Mouse (Mus musculus) olfactory bulb, adult 2 months (tissue): ENCODE results near the gene Nos1ap.

Source experiments
- CTCF ChIP-seq: fragments of 200-500 bp; IDR thresholded peaks from 2 replicates; pipeline ENCODE4 v1.5.1; 2012; ENCODE audit warnings: low read depth, mild to moderate bottlenecking, low read length, moderate library complexity; ENCODE audit not compliant: insufficient read depth
- POLR2A ChIP-seq: fragments of 200-500 bp; IDR thresholded peaks from 2 replicates; pipeline ENCODE4 v1.6.1; 2012; ENCODE audit warnings: mild to moderate bottlenecking, low read depth, low read length, moderate library complexity; ENCODE audit not compliant: insufficient read depth

DNA sequence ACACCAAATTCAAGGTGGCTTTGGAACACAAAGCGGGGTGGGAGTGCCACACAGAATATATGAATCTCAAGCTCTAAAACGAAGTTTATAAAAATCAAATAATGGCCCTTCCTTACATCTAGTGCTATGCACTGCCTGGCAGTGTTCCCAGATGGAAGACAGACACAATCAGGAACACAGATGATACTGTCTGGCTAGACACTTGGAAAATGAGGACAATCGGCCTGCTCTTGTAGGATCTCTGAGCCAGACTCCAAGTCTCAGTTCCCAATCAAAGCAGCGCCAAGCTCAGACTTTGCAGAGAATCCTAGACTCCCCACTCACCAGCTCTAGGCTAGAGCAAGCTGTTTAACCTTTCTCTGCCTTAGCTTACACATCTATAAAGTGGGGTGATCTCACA lies 85.3 kb downstream of the Nos1ap start:
- TF ChIP-seq POLR2A (no peak), CTCF (no peak)
